Mouse (Mus musculus): ENCODE measurements around the gene Zfhx3. TPM values are rescaled to one million over a fixed set of nuclear protein-coding genes. Genes with fewer than 3 reads are reported as not detected.
A peak's percentile ranks its signal among the peaks of the same experiment; 100 is the strongest.

The Zfhx3 gene
- polyA plus RNA-seq, 1 experiment, result 14.0 TPM

DNA sequence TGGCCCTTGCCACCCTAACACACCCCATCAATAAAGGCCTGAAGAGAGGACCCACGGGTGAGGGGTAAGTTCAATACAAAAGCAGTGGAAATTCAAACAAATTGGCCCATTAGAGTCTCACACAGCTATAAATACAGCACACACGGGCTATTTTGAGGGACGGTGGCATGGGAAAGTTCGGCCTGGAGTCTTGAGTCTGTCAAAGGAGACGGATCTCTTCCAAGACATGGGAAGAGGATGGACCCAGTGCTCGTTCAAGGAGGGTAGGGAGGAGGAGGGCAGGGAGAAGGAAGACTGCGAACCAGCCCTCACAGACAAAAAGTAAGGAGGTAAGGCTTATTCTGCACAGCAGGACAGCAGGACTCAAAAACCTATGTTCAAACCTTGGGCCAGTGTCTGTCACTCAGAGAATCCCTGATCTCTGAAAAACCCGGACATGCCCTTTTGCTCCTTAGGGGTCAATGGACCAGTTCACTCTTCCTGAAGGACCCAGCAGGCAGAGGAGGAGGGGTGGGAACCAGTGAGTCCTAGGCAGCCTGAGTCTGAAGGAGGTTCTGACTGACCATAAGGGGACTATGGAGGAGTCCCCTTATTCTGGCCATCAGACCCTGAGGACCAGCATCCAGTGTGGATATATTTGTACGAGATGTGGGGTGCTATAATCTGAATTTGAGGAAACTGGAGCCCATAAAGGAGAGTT lies 652.1 kb downstream of the Zfhx3 start:
- no peak overlapping the region for H3K9ac ChIP-seq (ENCODE audit: low read depth, poor library complexity, severe bottlenecking)
- H3K27me3 ChIP-seq (ENCODE audit: control insufficient read depth, insufficient read depth, low read length, poor library complexity, severe bottlenecking), result no peaks in the 10 kb centered on the region
- TF ChIP-seq EP300 (IDR thresholded peaks at IDR 0.05; ENCODE audit: insufficient read depth, low read depth, low read length) (no peak), POLR2A (IDR thresholded peaks at IDR 0.05; ENCODE audit: insufficient read depth, low read length) (no peak), CTCF (IDR thresholded peaks at IDR 0.05; ENCODE audit: low read depth, low read length) (no peak)
- no peaks in the 10 kb centered on the region for H3K36me3 ChIP-seq (ENCODE audit: control insufficient read depth, insufficient read depth, low read length, poor library complexity, severe bottlenecking)
- peaks cover 3% of the 10 kb centered on the region for H3K4me1 ChIP-seq (ENCODE audit: control insufficient read depth, insufficient read depth, low read length)
- H3K9me3 ChIP-seq (replicated peaks; ENCODE audit: control insufficient read depth, insufficient read depth, low read length, poor library complexity, severe bottlenecking), result no peaks in the 10 kb centered on the region
- H3K27ac ChIP-seq (ENCODE audit: insufficient read depth, low read length), result no peak overlapping the region
- H3K4me3 ChIP-seq (ENCODE audit: low read depth, low read length), result no peak overlapping the region

- Histone ChIP-seq H3K27me3 (ENCODE audit: control insufficient read depth, insufficient read depth, low read length, poor library complexity, severe bottlenecking) (no peaks in the 10 kb centered on the region), H3K36me3 (ENCODE audit: control insufficient read depth, insufficient read depth, low read length, poor library complexity, severe bottlenecking) (no peaks in the 10 kb centered on the region), H3K9ac (ENCODE audit: low read depth, poor library complexity, severe bottlenecking) (no peak overlapping the region), H3K4me3 (ENCODE audit: low read depth, low read length) (no peak overlapping the region), H3K27ac (ENCODE audit: insufficient read depth, low read length) (no peak overlapping the region), H3K9me3 (replicated peaks; ENCODE audit: control insufficient read depth, insufficient read depth, low read length, poor library complexity, severe bottlenecking) (no peaks in the 10 kb centered on the region), H3K4me1 (ENCODE audit: control insufficient read depth, insufficient read depth, low read length) (peaks cover 3% of the 10 kb centered on the region)
- 0 out of 2 replicates have a peak, but pooled peaks have one; percentile 11 for TF ChIP-seq EP300 (IDR thresholded peaks at IDR 0.05; ENCODE audit: insufficient read depth, low read depth, low read length)
- no peak for TF ChIP-seq CTCF (IDR thresholded peaks at IDR 0.05; ENCODE audit: low read depth, low read length)
- no peak for TF ChIP-seq POLR2A (IDR thresholded peaks at IDR 0.05; ENCODE audit: insufficient read depth, low read length)
These were observed 652.6 kb downstream of the Zfhx3 start for GRCm38 (mm10) chr8:108595061-108595419.

DNA sequence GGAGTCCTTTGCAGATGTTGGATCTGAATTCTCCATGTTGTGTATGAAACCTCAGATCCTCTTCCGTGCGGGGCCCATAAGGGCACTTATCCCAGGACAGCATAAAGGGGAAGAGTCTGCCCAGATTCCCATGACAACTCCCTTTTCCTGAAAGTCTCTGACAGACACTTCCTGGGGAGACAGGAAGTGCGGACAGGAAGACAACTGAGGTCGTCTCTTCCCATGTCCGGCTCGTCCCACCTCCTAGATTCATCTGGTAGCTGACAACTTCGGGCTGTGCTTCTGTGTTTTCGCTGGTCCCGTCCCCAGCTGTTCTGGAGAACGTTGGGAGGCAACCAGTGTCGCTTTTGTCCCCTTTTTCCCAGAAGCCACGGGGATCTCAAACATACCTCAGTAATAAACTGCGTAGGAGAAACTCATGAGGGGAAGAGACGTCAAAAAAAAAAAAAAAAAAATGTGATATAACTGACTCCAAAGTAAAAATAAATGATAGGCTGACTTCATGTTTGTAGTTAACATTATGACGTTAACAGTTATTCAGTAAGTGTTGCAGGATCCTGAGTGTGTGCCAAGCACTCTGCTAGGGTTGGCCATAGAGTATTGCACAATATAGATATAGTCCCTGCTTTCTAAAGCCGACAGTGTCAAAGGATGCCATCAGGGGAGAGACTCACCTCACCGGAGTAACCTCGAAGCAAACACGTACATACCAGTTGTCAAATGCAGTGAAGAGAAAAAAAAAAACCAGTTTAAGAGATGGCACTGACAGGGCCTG lies 653.5 kb downstream of the Zfhx3 start:
- H3K36me3 ChIP-seq (ENCODE audit: control insufficient read depth, insufficient read depth, low read length, poor library complexity, severe bottlenecking), result no peaks in the 10 kb centered on the region
- TF ChIP-seq POLR2A (IDR thresholded peaks at IDR 0.05; ENCODE audit: insufficient read depth, low read length), result no peak
- H3K9ac ChIP-seq (ENCODE audit: low read depth, poor library complexity, severe bottlenecking), result no peak overlapping the region
- no peaks in the 10 kb centered on the region; the same call in 1 of the 2 replicates for H3K27me3 ChIP-seq (ENCODE audit: control insufficient read depth, insufficient read depth, low read length, poor library complexity, severe bottlenecking)
- H3K4me3 ChIP-seq (ENCODE audit: low read depth, low read length), result no peak overlapping the region
- H3K9me3 ChIP-seq (replicated peaks; ENCODE audit: control insufficient read depth, insufficient read depth, low read length, poor library complexity, severe bottlenecking), result no peaks in the 10 kb centered on the region
- peaks cover 3% of the 10 kb centered on the region for H3K4me1 ChIP-seq (ENCODE audit: control insufficient read depth, insufficient read depth, low read length)
- no peak overlapping the region for H3K27ac ChIP-seq (ENCODE audit: insufficient read depth, low read length)

- Histone ChIP-seq H3K4me1 (ENCODE audit: control insufficient read depth, insufficient read depth, low read length) (peaks cover 2% of the 10 kb centered on the region), H3K9me3 (replicated peaks; ENCODE audit: control insufficient read depth, insufficient read depth, low read length, poor library complexity, severe bottlenecking) (no peaks in the 10 kb centered on the region)
These were observed 656.6 kb downstream of the Zfhx3 start for GRCm38 (mm10) chr8:108599003-108599402.

DNA sequence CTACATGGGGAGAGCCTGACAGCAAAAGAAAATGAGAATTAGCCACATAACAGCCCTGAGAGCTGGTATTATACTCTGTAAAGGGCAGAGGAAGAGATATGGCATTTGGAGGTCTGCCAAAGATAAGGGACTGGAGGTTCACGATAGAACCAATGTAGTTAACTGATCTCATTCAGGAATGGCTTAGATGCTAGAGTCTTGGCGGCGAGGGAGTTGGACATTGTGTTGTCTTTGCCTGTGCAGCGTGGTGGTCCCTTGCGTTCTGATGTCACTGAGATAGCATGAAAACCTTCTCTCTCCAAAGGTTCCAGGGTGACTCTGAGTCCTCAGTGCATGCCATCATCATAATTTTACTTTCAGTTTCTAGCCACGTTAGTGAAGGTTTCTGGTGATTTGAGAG lies 657.1 kb downstream of the Zfhx3 start:
- Histone ChIP-seq H3K4me3 (ENCODE audit: low read depth, low read length) (no peak overlapping the region), H3K9ac (ENCODE audit: low read depth, poor library complexity, severe bottlenecking) (no peak overlapping the region), H3K9me3 (replicated peaks; ENCODE audit: control insufficient read depth, insufficient read depth, low read length, poor library complexity, severe bottlenecking) (no peaks in the 10 kb centered on the region), H3K27ac (ENCODE audit: insufficient read depth, low read length) (no peak overlapping the region), H3K36me3 (ENCODE audit: control insufficient read depth, insufficient read depth, low read length, poor library complexity, severe bottlenecking) (no peaks in the 10 kb centered on the region), H3K4me1 (ENCODE audit: control insufficient read depth, insufficient read depth, low read length) (peaks cover 2% of the 10 kb centered on the region), H3K27me3 (ENCODE audit: control insufficient read depth, insufficient read depth, low read length, poor library complexity, severe bottlenecking) (no peaks in the 10 kb centered on the region; the same call in 1 of the 2 replicates)
- TF ChIP-seq POLR2A (IDR thresholded peaks at IDR 0.05; ENCODE audit: insufficient read depth, low read length), result no peak
- no peak for TF ChIP-seq EP300 (IDR thresholded peaks at IDR 0.05; ENCODE audit: insufficient read depth, low read depth, low read length)

More at GRCm38 (mm10) chr8:108599003-108599402, 656.6 kb downstream of the Zfhx3 start:
- no peaks in the 10 kb centered on the region for H3K36me3 ChIP-seq (ENCODE audit: control insufficient read depth, insufficient read depth, low read length, poor library complexity, severe bottlenecking)
- no peak overlapping the region for H3K9ac ChIP-seq (ENCODE audit: low read depth, poor library complexity, severe bottlenecking)
- no peak overlapping the region for H3K27ac ChIP-seq (ENCODE audit: insufficient read depth, low read length)
- no peak overlapping the region for H3K4me3 ChIP-seq (ENCODE audit: low read depth, low read length)
- TF ChIP-seq CTCF (IDR thresholded peaks at IDR 0.05; ENCODE audit: low read depth, low read length) (no peak), POLR2A (IDR thresholded peaks at IDR 0.05; ENCODE audit: insufficient read depth, low read length) (no peak), EP300 (IDR thresholded peaks at IDR 0.05; ENCODE audit: insufficient read depth, low read depth, low read length) (no peak)
- H3K27me3 ChIP-seq (ENCODE audit: control insufficient read depth, insufficient read depth, low read length, poor library complexity, severe bottlenecking), result no peaks in the 10 kb centered on the region; the same call in 1 of the 2 replicates

DNA sequence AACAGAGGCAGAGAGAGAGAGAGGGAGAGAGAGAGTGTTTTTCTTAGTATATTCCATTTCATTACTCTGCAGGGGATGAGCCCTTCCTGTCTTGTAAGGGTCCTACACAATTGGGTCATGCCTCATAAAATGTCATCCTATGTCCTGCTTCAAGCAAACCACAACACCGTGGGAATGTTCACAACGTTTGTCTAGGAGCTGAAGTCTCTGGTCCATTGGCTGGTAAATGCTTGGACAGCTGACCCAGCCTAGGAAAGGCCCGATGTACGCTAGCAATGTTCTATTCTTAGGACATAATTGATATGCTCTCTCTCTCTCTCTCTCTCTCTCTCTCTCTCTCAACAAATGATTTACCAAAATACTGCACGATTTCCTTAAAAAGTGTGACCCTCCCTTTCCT lies 666.2 kb downstream of the Zfhx3 start:
- no peak overlapping the region for H3K27ac ChIP-seq (ENCODE audit: insufficient read depth, low read length)
- H3K4me3 ChIP-seq (ENCODE audit: low read depth, low read length), result no peak overlapping the region
- H3K9ac ChIP-seq (ENCODE audit: low read depth, poor library complexity, severe bottlenecking), result no peak overlapping the region
- no peaks in the 10 kb centered on the region for H3K9me3 ChIP-seq (replicated peaks; ENCODE audit: control insufficient read depth, insufficient read depth, low read length, poor library complexity, severe bottlenecking)
- H3K27me3 ChIP-seq (ENCODE audit: control insufficient read depth, insufficient read depth, low read length, poor library complexity, severe bottlenecking), result no peaks in the 10 kb centered on the region
- TF ChIP-seq CTCF (IDR thresholded peaks at IDR 0.05; ENCODE audit: low read depth, low read length) (no peak), POLR2A (IDR thresholded peaks at IDR 0.05; ENCODE audit: insufficient read depth, low read length) (no peak), EP300 (IDR thresholded peaks at IDR 0.05; ENCODE audit: insufficient read depth, low read depth, low read length) (no peak)
- H3K36me3 ChIP-seq (ENCODE audit: control insufficient read depth, insufficient read depth, low read length, poor library complexity, severe bottlenecking), result no peaks in the 10 kb centered on the region
- H3K4me1 ChIP-seq (ENCODE audit: control insufficient read depth, insufficient read depth, low read length), result peaks cover 3% of the 10 kb centered on the region
